Mouse (Mus musculus): ENCODE measurements around the gene Unc13b. TPM values are rescaled to one million over a fixed set of nuclear protein-coding genes. Genes with fewer than 3 reads are reported as not detected.

The Unc13b gene
- polyA plus RNA-seq, 1 experiment = 0.08 TPM

DNA sequence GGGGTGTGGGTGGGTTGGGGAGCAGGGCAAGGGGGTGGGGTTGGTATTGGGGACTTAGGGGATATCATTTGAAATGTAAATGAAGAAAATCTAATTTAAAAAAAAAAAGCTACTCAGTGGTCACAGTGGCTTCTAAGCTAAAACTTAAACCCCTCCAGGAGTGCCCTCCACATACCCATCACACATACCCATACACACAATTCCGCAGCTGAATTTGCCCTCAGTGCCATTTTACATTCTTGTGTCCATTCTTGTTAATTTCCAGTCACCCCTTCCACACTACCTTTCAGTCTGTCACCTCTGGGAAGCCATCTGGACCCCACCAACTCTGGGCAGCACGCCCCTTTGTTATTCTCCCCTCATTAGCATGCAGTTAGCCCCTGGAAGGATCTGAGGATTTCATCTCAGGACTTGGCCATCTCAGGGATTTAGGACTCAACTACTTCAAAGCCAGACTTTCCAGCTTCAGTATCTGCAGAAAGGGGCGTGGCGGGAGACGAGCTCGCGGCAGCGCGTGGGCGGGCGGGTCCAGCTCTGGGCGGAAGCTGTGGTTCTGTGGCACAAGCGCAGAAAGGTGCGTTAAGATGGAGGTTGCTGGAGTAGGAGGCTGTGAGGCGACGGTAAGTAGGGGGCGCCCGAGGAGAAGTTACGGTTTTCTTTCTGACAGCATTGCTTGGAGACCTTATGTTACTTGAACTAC, 208.0 kb downstream of the Unc13b start, which contains the start of gene Atp8b5:
Atp8b5 (plus strand) TSS at position 537 of the 700 bp plus-strand sequence.
- no peak for TF ChIP-seq MYOG (IDR thresholded peaks at IDR 0.05; ENCODE audit: control insufficient read depth, extremely low read depth, insufficient read length)
- TF ChIP-seq CTCF (IDR thresholded peaks at IDR 0.05; ENCODE audit: control insufficient read depth, insufficient read depth, insufficient read length) = peak; percentile 65
- TF ChIP-seq MAX (IDR thresholded peaks at IDR 0.05) = peak; percentile 27
- H3K4me3 ChIP-seq (ENCODE audit: insufficient read depth, poor library complexity, severe bottlenecking) = no peak within 1 kb of the TSS
- H3K79me3 ChIP-seq (ENCODE audit: low read depth) = no peaks in the 10 kb centered on the region
- no peaks in the 10 kb centered on the region for H3K79me2 ChIP-seq (ENCODE audit: control insufficient read depth, insufficient read depth)
- H3K36me3 ChIP-seq (ENCODE audit: control insufficient read depth, insufficient read depth) = no peaks in the 10 kb centered on the region
- H3K27me3 ChIP-seq (ENCODE audit: control insufficient read depth, insufficient read depth, insufficient read length) = no peaks in the 10 kb centered on the region
- H3ac ChIP-seq (ENCODE audit: control insufficient read depth, insufficient read length, low read depth) = peak within 1 kb of the TSS; percentile 57

DNA sequence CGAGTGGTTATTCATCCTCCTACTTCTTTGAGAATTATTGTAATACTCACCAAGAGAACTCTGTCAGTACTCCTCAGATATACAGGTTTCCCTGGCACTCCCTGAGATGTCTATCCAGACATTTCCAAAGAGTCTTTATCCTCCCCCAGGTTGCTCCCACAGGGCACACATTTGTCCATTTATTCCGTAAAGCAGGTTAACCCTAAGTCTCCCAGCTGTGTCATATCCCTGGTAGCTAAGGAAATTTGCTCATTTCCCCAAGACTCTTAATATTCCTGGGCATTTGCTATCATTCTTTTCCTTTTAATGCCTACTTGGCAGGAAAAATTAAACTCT, 208.5 kb downstream of the Unc13b start:
- no peak for TF ChIP-seq USF1 (IDR thresholded peaks at IDR 0.05; ENCODE audit: low read depth)
- no peak for TF ChIP-seq CEBPB (IDR thresholded peaks at IDR 0.05; ENCODE audit: low read depth)
- no peak for TF ChIP-seq MYOD1 (IDR thresholded peaks at IDR 0.05; ENCODE audit: control insufficient read depth, insufficient read length, low read depth)
- TF ChIP-seq MYOG (IDR thresholded peaks at IDR 0.05; ENCODE audit: control insufficient read depth, extremely low read depth, insufficient read length) = no peak
- TF ChIP-seq FOSL1 (IDR thresholded peaks at IDR 0.05; ENCODE audit: insufficient read depth, low read length, poor library complexity, severe bottlenecking) = no peak
- Histone ChIP-seq H3K79me2 (ENCODE audit: control insufficient read depth, insufficient read depth) (no peaks in the 10 kb centered on the region), H3K36me3 (ENCODE audit: control insufficient read depth, insufficient read depth) (no peaks in the 10 kb centered on the region), H3K79me3 (ENCODE audit: low read depth) (no peaks in the 10 kb centered on the region), H3K4me3 (ENCODE audit: insufficient read depth, poor library complexity, severe bottlenecking) (no peak overlapping the region), H3ac (ENCODE audit: control insufficient read depth, insufficient read length, low read depth) (no peak overlapping the region), H3K27me3 (ENCODE audit: control insufficient read depth, insufficient read depth, insufficient read length) (no peaks in the 10 kb centered on the region)

DNA sequence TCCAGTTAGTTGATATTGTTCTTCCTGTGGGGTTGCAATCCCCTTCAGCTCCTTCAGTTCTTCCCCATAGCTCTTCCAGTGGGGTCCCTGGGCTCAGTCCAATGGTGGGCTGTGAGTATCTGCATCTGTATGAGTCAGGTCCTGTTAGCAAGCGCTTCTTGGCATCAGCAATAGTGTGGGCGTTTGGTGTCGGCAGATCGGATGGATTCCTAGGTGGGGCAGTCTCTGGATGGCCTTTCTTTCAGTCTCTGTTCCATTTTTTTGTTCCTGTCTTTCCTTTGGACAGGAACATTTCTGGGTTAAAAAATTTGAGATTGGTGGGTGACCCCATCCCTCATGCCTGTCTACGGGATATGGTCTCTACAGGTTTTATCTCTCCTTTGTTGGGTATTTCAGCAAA, 226.7 kb downstream of the Unc13b start:
- Histone ChIP-seq H3K27me3 (ENCODE audit: control insufficient read depth, insufficient read depth, insufficient read length) (no peaks in the 10 kb centered on the region), H3K79me2 (ENCODE audit: control insufficient read depth, insufficient read depth) (no peaks in the 10 kb centered on the region), H3K36me3 (ENCODE audit: control insufficient read depth, insufficient read depth) (no peaks in the 10 kb centered on the region), H3K4me3 (ENCODE audit: insufficient read depth, poor library complexity, severe bottlenecking) (no peak overlapping the region), H3ac (ENCODE audit: control insufficient read depth, insufficient read length, low read depth) (no peak overlapping the region), H3K79me3 (ENCODE audit: low read depth) (no peaks in the 10 kb centered on the region)
- TF ChIP-seq MAX (IDR thresholded peaks at IDR 0.05) (no peak), MYOD1 (IDR thresholded peaks at IDR 0.05; ENCODE audit: control insufficient read depth, insufficient read length, low read depth) (no peak), USF1 (IDR thresholded peaks at IDR 0.05; ENCODE audit: low read depth) (no peak), MYOG (IDR thresholded peaks at IDR 0.05; ENCODE audit: control insufficient read depth, extremely low read depth, insufficient read length) (no peak), CTCF (IDR thresholded peaks at IDR 0.05; ENCODE audit: control insufficient read depth, insufficient read depth, insufficient read length) (no peak), FOSL1 (IDR thresholded peaks at IDR 0.05; ENCODE audit: insufficient read depth, low read length, poor library complexity, severe bottlenecking) (no peak)

DNA sequence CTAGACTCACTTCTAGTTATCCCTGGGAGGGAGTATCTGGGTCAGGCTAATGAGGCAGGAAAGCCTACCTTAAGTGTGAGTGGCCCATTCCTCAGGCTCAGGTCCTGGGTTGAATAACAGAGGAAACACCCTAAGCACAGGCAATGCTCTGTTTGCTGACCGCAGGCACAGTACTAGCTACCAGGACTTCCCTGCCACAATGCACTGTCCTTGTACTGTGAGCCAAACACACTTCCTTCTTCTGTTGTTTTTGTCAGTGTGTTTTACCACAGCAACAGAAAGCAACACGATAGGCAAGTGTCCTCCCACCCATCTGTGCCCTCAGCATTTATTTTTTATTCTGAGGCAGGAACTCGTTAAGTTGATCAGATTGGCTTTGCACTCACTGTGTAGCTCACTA, 228.6 kb downstream of the Unc13b start:
- no peak for TF ChIP-seq MYOD1 (IDR thresholded peaks at IDR 0.05; ENCODE audit: control insufficient read depth, insufficient read length, low read depth)
- TF ChIP-seq USF1 (IDR thresholded peaks at IDR 0.05; ENCODE audit: low read depth) = no peak
- no peak for TF ChIP-seq FOSL1 (IDR thresholded peaks at IDR 0.05; ENCODE audit: insufficient read depth, low read length, poor library complexity, severe bottlenecking)
- TF ChIP-seq MAX (IDR thresholded peaks at IDR 0.05) = no peak
- TF ChIP-seq MYOG (IDR thresholded peaks at IDR 0.05; ENCODE audit: control insufficient read depth, extremely low read depth, insufficient read length) = no peak
- TF ChIP-seq CEBPB (IDR thresholded peaks at IDR 0.05; ENCODE audit: low read depth) = no peak
- no peak for TF ChIP-seq CTCF (IDR thresholded peaks at IDR 0.05; ENCODE audit: control insufficient read depth, insufficient read depth, insufficient read length)
- H3K27me3 ChIP-seq (ENCODE audit: control insufficient read depth, insufficient read depth, insufficient read length) = no peaks in the 10 kb centered on the region
- no peaks in the 10 kb centered on the region for H3K79me2 ChIP-seq (ENCODE audit: control insufficient read depth, insufficient read depth)
- no peaks in the 10 kb centered on the region for H3K79me3 ChIP-seq (ENCODE audit: low read depth)
- no peak overlapping the region for H3ac ChIP-seq (ENCODE audit: control insufficient read depth, insufficient read length, low read depth)
- no peaks in the 10 kb centered on the region for H3K36me3 ChIP-seq (ENCODE audit: control insufficient read depth, insufficient read depth)
- H3K4me3 ChIP-seq (ENCODE audit: insufficient read depth, poor library complexity, severe bottlenecking) = no peak overlapping the region

DNA sequence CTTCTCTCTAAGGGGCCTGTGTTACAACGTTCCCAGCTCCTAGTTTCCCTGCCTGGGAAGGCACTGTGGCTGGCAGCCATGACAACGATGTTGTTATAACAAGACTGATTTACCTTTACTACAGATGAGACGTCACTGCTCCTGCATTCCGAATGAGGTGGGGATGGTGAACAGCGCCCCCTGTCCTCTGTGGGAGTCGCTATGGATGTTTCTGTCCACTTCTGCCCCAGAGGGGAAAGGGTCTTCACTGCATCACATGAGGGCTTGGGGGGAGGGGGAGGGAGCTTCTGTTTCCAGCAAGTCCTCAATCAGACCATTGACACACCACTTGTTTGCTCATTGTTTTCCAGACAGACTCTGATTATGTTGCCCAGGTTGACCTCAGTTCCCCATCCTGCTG, 235.2 kb downstream of the Unc13b start:
- Histone ChIP-seq H3K79me3 (ENCODE audit: low read depth) (no peaks in the 10 kb centered on the region), H3K4me3 (ENCODE audit: insufficient read depth, poor library complexity, severe bottlenecking) (no peak overlapping the region), H3K27me3 (ENCODE audit: control insufficient read depth, insufficient read depth, insufficient read length) (no peaks in the 10 kb centered on the region), H3K79me2 (ENCODE audit: control insufficient read depth, insufficient read depth) (no peaks in the 10 kb centered on the region), H3ac (ENCODE audit: control insufficient read depth, insufficient read length, low read depth) (no peak overlapping the region), H3K36me3 (ENCODE audit: control insufficient read depth, insufficient read depth) (no peaks in the 10 kb centered on the region)
- TF ChIP-seq FOSL1 (IDR thresholded peaks at IDR 0.05; ENCODE audit: insufficient read depth, low read length, poor library complexity, severe bottlenecking) = no peak
- no peak for TF ChIP-seq USF1 (IDR thresholded peaks at IDR 0.05; ENCODE audit: low read depth)
- TF ChIP-seq CEBPB (IDR thresholded peaks at IDR 0.05; ENCODE audit: low read depth) = no peak
- no peak for TF ChIP-seq CTCF (IDR thresholded peaks at IDR 0.05; ENCODE audit: control insufficient read depth, insufficient read depth, insufficient read length)
- no peak for TF ChIP-seq MYOD1 (IDR thresholded peaks at IDR 0.05; ENCODE audit: control insufficient read depth, insufficient read length, low read depth)
- TF ChIP-seq MYOG (IDR thresholded peaks at IDR 0.05; ENCODE audit: control insufficient read depth, extremely low read depth, insufficient read length) = no peak
- TF ChIP-seq MAX (IDR thresholded peaks at IDR 0.05) = no peak
